In the genomic region with DNA sequence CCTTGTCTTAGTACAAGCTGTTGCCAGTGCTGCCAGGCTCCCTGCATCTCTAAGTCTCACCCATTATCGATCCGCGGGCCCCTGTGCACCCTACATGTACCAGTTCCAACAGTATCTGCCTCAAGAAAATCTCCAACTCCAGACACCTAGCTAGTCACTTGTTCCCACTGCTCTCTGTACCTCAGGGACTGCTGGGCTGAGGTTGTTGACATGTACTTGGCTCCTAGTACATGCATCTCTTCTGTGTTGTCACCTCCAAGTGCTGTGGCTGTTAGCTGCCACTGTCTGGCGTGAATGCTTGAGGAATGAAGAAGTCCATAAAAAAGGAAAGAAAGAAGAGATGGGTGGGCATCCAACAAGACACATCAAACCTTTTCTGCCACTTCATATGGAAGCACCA, we compare ENCODE assay signal across 23 mouse cellular contexts.
DNase-seq lines count a peak whose midpoint lies in the region; ATAC-seq and TF ChIP-seq lines count a peak whose summit lies in the region.
"Had no signal": no experiment of that assay in that cellular context is flagged by ENCODE, and none has a peak within 500 bp of the region (broad histone marks: within the 10 kb centered on the region; RNA-seq: fewer than 3 reads in every experiment).

No protein-coding gene starts in this region.

- H3K4me3 ChIP-seq in heart, embryonic 15.5 days = no peak overlapping the region
- no peak overlapping the region for H3K4me3 ChIP-seq in heart, postnatal 0 days (ENCODE audit: low read depth, low read length)
- H3K4me3 ChIP-seq: embryonic facial prominence, embryonic 10.5 days; embryonic facial prominence, embryonic 12.5 days; forebrain, embryonic 13.5 days; forebrain, embryonic 15.5 days had no signal

- DNase-seq in heart, adult 11 months = peak; percentile 95
- DNase-seq in heart, postnatal 36 days = no peak
- no peak for DNase-seq in heart, postnatal 14 days
- peak; percentile 77 for DNase-seq in heart, postnatal 0 days (ENCODE audit: low spot score)
- DNase-seq in heart, postnatal 4 days = no peak
- DNase-seq: adrenal gland, adult 8-10 months; adrenal gland, postnatal 14 days; adrenal gland, postnatal 36 days; B cell, adult 2 months; cerebellum, adult 11-12 months; cerebellum, adult 2 months; cerebellum, adult 9-10 months; cerebellum, postnatal 10 days; cerebellum, postnatal 25 days had no signal

- peak overlapping the region; percentile 5; the same call in 1 of the 2 replicates for H3K27ac ChIP-seq in heart, embryonic 15.5 days
- H3K27ac ChIP-seq in heart, postnatal 0 days (ENCODE audit: low read depth) = peak overlapping the region; percentile 68
- H3K27ac ChIP-seq: embryonic facial prominence, embryonic 10.5 days; embryonic facial prominence, embryonic 12.5 days; forebrain, embryonic 13.5 days; forebrain, embryonic 15.5 days had no signal

- H3K9me3 ChIP-seq in heart, embryonic 15.5 days (replicated peaks) = no peaks in the 10 kb centered on the region
- no peaks in the 10 kb centered on the region for H3K9me3 ChIP-seq in heart, postnatal 0 days (replicated peaks; ENCODE audit: control insufficient read depth, low read length)
- H3K9me3 ChIP-seq: embryonic facial prominence, embryonic 10.5 days; embryonic facial prominence, embryonic 12.5 days; forebrain, embryonic 13.5 days; forebrain, embryonic 15.5 days had no signal

- H3K27me3 ChIP-seq in heart, embryonic 15.5 days = peaks cover 20% of the 10 kb centered on the region
- no peaks in the 10 kb centered on the region for H3K27me3 ChIP-seq in heart, postnatal 0 days (ENCODE audit: control insufficient read depth, insufficient read depth, low read length)
- H3K27me3 ChIP-seq: embryonic facial prominence, embryonic 12.5 days; forebrain, embryonic 13.5 days; forebrain, embryonic 15.5 days; Patski had no signal

- no peak overlapping the region for H3K9ac ChIP-seq in heart, embryonic 15.5 days
- H3K9ac ChIP-seq in heart, postnatal 0 days (replicated peaks; ENCODE audit: low read depth, low read length) = no peak overlapping the region
- H3K9ac ChIP-seq: embryonic facial prominence, embryonic 12.5 days; forebrain, embryonic 13.5 days; forebrain, embryonic 15.5 days had no signal

- no peak; the same call in 1 of the 2 replicates for ATAC-seq in heart, embryonic 15.5 days (replicated peaks; ENCODE audit: insufficient number of reproducible peaks, insufficient read depth, low FRiP score, low read depth)
- ATAC-seq in heart, postnatal 0 days (ENCODE audit: insufficient read depth, low read depth) = peak; percentile 81
- ATAC-seq: activated CD4-positive, CD25-positive, alpha-beta regulatory T cell, adult 4 months; CD4-positive, CD25-positive, alpha-beta regulatory T cell, adult 4 months; forebrain, embryonic 13.5 days; forebrain, embryonic 15.5 days; Patski had no signal

- H3K36me3 ChIP-seq in heart, embryonic 15.5 days = no peaks in the 10 kb centered on the region
- H3K36me3 ChIP-seq in heart, postnatal 0 days (replicated peaks; ENCODE audit: control insufficient read depth, insufficient read depth, low read length) = no peaks in the 10 kb centered on the region
- H3K36me3 ChIP-seq: embryonic facial prominence, embryonic 10.5 days; embryonic facial prominence, embryonic 12.5 days; forebrain, embryonic 15.5 days; G1E had no signal

- no peak for TF ChIP-seq EP300 in heart, postnatal 0 days (IDR thresholded peaks at IDR 0.05; ENCODE audit: low read depth)

- WGBS in heart, embryonic 15.5 days = 51% methylated on average over 4 of the region's 4 CpGs
- WGBS in heart, postnatal 0 days = 34% methylated on average over 4 of the region's 4 CpGs

- H3K4me2 ChIP-seq in heart, embryonic 15.5 days = no peak overlapping the region
- no peak overlapping the region for H3K4me2 ChIP-seq in heart, postnatal 0 days (ENCODE audit: low read depth, low read length)
- H3K4me2 ChIP-seq: embryonic facial prominence, embryonic 12.5 days; forebrain, embryonic 13.5 days; forebrain, embryonic 15.5 days had no signal

- no peak for TF ChIP-seq CTCF in heart, postnatal 0 days (IDR thresholded peaks at IDR 0.05; ENCODE audit: low read depth)

- peaks cover 36% of the 10 kb centered on the region for H3K4me1 ChIP-seq in heart, embryonic 15.5 days (replicated peaks)
- peaks cover 52% of the 10 kb centered on the region for H3K4me1 ChIP-seq in heart, postnatal 0 days (ENCODE audit: control insufficient read depth, insufficient read depth)
- H3K4me1 ChIP-seq: embryonic facial prominence, embryonic 12.5 days; forebrain, embryonic 13.5 days; forebrain, embryonic 15.5 days had no signal

- intact Hi-C loops in heart, postnatal 36 days (cut with DNase I) = no loop called here
- intact Hi-C loops in heart, postnatal 14 days (cut with DNase I) = loop anchor here (5.0 kb wide), 1 partner anchor 78 kb away; no protein-coding TSS in a partner anchor

Comparison
In these comparisons a context has a peak if more than half of its experiments do, and no peak if none do; other contexts are left out.
1. DNase-seq: peak in heart, adult 11 months (single experiment) and heart, postnatal 0 days (single experiment); none in heart, postnatal 36 days (0 of 2), heart, postnatal 14 days (0 of 2) and heart, postnatal 4 days (single experiment).